Mouse (Mus musculus) cerebellum, postnatal 4 days (tissue): ENCODE results near the gene Gm44596.
A peak's percentile ranks its signal among the peaks of the same experiment; 100 is the strongest.

ENCODE experiments used
- DNase-seq, 2 experiments: peaks; one replicate each; pipeline ENCODE4 v3.0.0; 2022; ENCODE audit warnings: low spot score in 2 of 2, mixed read lengths in 1 of 2

Gm44596 gene

DNA sequence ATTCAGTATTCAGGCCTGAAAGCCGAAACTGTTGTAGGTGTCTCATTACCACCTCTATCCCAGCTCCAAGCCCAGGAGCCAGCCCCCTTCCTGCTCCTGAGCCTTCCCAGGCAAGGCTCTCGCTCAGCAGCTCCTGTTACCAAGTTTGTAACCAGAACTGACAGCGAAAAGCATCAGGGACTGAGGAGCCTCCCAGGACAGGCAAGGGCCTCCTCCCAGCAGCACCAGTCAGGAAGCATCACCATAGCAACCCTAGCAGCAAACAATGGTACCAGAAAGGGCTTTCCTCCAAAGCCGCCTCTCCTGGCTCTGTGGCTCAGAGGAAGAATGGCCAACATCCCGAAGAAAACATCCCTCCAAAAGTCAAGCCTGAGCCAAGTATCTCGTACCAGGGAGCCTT, at the start of gene Gm44596, which contains the start of gene Tex52:
Gm44596 (plus strand) TSS at position 312 of the 400 bp plus-strand sequence.
Tex52 (plus strand) TSS at position 265 of the 400 bp plus-strand sequence.
- no peak for DNase-seq

DNA sequence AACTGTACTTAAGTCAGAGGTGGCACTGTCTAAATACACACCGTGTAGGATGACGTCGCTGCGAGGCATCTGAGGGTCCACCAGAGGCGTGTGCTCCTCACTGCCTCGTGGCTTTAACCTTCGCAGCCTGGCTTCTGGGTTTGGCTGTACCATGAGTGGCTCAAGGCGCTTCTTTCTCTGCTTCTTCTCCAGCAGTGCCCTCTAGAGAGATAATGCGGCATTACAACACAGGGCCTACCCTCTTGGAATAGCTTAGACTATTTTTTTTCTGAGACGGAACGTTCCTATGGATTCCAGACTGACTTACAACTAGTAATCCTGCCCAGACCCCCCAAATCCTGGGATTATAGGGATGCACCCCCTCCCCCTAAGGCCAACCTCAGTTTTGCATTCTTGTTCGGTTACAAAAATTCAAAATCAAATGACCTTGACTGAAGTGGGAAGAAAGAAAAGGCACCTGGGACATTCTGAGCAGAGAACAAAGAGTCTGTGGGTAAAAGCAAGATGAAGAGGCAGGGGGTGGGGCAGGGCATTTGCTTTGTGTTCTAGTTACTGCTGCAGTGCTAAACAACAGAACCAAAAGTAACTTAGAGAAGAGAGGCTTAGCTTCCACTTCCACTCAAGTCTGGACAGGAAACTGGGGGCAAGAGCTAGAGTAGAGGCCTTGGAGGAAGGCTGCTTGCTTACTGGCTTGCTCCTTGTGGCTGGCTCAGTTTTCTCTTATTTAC, 40.7 kb upstream of the Gm44596 start:
- DNase-seq: peak; percentile 64 to 84

DNA sequence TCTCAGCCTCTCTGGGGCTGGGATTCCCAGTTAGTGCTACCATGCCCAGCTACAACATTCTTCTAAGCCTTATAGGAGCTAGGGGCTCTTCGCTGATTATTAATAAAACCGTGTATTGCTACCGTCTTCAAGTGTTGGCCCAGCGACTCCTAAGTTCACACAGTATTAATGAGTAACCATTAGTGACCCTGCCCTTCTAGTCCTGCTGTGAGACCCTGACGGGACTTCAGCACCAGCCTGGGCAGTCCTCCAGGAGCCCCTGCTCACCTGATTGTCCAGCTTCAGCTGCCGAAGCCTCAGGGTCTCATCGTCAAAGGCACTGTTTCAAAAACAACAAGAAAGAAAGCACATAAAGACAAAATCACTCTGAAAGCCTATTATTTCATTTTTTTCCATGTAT, 37.8 kb upstream of the Gm44596 start:
- DNase-seq: no peak

DNA sequence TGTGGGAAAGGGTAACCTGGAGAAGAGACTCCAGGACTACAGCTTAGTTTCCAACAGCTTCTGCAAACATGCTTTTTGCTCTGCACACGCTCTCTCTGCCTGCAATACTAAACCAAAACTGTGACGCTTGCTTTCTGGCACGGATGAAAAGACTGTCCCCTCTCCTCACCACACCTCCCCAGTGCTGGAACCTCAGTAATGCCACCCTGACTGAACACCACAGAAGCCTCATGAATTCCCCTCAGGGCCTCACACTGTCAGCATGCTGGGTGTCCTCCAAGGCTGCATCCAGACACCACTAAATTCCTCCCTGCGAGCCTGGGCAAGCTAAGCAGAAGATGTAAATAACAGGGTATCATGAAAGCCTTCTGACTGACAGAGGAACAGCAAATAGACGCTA, 36.4 kb upstream of the Gm44596 start:
- no peak for DNase-seq

DNA sequence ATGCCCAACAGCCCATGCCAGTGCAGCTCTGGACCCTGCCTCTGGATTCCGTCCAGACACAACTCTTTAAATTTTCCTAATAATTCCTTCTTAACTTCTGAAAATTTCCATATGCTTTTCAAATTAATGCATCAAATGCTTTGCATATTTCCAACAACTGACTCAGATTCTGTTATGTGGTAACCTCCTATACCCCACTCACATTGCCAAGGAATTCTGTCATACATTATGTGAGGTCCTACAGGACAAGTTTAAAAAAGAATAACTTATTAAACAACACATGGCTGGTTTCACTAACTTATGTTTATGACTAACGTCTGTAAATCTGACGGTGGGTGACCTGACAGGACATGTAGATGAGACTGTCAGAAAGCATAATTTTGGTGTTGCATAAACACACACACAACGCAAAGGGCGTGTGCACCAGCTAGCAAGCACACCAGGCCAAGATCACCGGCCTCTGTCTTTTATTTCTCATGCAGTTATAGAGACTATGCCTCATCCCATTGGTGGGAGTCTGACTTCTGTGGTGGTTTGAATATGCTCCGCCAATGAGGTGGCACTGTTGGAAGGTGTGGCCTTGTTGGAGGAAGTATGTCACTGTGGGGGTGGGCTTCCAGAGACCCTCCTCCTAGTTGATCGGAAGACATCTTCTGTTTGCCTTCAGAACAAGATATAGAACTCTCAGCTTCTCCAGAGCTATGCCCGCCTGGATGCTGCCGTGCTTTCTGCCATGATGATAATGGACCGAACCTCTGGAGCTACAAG, 33.2 kb upstream of the Gm44596 start:
- no peak for DNase-seq

DNA sequence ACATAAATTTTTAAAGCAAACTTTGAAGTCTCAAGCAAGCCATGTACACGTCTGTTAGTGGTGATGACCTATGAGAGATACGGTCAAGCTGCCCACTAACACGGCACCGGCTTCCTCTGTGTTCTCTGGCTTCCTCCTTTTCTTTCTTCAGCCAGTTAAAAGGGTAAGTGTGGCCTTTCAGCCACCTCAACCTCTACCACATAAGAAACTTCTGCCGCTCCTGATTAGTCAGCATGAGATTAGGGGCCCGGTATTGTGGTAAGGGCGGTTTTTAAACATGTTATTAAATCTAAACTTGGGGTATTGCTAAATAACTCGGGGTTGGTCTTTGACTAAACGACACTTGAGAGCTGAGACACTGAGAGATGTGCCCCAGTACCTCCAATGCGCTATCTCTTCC, 29.7 kb upstream of the Gm44596 start:
- no peak for DNase-seq

DNA sequence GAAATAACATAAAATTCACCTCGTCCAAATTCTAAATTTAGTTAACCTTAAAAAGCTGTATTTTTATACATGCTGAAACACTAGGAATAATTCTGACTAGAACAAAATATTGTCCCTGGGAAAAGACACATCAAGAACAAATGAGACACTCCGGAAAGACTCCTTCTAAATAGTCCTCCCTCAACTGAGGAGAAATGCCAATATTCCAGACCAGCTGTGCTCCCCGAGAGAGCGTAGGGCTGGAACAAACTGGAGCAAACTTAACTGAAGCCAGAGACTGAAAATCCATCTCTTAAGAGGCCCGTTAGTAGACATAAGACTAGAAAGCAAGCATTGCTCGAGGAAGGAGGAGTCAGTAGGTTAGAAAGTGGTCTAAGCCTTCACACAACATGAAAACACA, 28.5 kb upstream of the Gm44596 start:
- DNase-seq: no peak

DNA sequence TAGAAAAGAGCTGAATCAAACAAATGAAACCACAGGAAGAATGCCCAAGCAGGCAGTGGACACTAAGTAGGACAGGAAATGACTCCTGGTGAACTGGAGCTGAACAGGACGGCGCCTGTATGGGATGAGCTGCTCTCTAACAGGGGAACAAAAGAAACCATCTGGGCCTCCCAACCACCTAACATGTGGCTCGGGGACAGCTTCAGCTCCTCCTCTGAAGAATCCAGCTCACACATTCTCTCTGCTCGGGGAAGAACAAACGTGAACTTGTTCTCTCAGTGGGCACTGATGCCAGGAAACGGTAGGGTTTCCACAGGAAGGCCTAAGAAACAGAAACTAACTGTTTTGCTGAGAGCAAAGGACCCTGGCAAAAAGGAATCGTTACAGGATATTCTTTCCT, 25.6 kb upstream of the Gm44596 start:
- no peak for DNase-seq

DNA sequence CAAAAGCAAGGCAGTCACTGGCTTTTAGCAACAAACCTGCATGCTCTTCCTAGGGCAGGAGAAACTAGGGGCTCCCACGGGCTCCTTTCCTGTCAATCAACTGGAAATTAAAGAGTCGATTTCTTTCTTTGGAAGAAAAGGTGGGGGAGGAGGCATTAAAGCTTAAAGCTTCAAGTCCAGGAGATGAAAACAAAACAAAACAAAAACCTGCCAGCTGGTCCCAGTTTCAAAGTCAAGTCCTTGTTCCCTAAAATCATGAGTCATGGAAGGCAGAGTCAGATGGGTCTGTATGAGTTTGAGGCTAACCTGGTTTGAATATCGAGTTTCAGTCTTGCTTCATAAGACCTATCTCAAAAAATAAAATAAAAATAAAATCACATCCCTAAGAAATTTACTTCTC, 21.2 kb upstream of the Gm44596 start:
- DNase-seq: no peak

DNA sequence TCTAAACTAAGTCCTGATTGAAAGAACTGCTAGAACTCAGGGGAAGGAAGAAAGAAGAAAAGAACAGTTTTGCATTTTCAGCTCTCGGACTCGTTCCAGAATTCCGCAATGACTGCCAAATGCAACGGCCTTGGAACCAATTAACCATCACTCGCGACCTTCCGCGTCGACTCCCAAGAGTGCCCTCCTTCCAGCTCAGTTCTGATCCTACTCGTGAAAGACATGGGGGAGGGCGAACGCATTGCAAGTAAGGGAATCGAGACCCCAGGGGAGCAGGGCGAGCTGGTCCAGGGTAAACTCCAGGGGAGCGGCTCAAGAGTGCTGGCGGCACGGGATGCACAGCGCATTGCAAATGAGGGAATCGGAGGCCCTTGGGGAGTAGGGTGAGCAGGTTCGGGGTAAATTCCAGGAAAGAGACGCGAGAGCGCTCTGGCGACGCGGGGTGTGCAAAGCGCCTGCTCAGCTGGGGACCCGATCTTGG, 20.1 kb upstream of the Gm44596 start:
- peak in 1 of 2 experiments; percentile 50 for DNase-seq

DNA sequence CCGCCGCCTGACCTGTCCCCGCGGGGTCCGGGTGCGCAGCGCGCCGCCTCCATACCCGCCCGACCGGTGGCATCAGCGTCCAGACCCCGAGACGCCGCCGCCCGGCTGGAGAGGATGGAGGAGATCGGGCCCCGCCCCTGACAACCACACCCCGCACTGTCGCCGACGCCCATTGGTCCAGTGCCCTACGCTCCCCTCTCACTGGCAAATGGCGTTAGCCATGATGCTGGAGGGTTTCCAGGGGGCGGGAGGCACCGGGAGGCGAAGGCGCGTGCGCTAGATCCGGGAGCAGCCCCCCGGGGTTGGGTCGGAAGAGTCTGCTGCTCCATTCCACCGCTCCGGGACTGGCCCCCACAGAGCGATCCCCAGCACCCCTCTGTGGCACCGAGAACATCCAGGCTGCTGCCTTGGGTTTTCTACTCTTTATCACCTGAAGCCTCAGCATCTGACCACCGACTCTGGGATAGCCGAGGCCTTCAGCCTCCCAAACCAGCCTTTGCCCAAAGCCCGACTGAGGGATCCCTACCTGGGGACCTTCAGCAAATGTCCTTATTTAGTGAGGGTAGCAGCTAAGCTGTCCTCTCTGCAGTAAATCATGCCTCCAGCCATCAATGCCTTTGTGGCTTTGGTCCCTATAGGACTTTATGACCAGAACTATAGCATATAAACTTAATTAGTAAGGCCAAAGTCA, 19.4 kb upstream of the Gm44596 start, which contains the start of gene Tulp3:
Tulp3 (minus strand) TSS at position 126 of the 691 bp plus-strand sequence.
- DNase-seq: peak; percentile 96 to 97

DNA sequence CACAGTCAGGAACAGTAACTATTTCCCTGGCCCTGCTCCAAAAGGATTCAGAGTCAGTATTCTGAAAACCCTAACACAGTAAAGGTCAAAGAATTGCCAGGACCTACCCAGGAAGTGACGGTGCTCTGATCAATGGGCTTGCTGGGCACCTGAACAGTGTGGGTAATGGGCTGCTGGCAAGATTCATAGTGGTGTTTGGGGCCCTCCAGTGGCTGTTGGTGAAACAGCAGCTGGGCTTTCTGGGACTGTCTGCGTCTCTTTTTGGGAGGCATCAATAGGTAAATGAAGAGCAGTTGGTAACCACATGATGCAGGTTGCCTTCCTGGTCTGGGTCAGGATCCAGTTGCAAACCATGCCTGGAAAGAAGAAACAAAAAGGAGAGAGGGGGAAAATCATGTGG, 16.3 kb upstream of the Gm44596 start:
- DNase-seq: peak; percentile 71 to 79

DNA sequence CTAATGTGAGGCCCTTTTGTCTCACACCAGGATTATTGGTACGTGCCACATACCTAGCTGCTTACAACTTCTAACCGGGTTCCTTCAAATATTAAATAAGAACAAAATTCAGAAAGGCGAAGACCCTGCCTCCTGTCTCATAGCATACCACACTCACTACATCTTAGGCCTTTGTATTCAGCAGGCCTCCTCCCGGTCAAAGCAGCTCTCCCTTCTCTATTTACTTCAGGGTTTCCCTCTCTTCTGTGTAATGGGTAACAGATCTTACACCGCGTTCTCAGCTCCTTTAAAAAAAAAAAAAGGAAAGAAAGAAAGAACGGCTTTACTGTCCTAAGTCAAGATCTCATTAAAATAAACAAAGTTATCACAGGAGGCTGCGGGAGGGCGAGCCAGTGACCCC, 13.4 kb upstream of the Gm44596 start:
- DNase-seq: no peak

DNA sequence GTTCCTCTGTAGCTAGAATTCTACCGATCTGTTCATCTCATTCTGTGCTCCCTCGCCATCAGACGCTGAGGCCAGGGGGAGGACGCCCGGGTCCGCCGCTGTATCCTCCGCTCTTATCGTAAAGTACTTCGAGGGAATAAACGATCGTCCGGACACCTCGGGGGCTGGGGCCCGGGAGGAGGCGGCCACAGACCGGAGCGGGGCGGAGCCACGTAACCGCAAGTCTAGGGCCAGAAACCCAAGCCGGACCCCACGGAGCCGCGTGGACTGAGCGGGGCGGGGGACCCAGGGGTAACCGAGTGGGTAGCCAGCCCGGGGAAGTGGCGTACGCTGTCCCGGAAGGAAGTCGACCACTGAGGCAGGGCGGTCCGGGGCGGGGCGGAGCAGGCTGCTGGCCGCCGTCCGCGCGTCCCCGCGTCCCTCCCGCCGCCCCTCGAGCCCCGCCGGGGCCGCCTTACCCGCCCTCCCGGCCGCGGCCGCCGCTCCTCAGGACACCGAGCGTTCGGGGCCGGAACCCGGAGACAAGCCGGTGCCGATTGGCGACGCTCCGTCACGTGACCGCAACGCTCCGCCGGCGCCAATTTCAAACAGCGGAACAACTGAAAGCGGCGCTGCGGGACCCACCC, 12.8 kb upstream of the Gm44596 start, which contains the start of the genes Rhno1 and Foxm1:
Rhno1 (minus strand) TSS at position 531 of the 626 bp plus-strand sequence.
Foxm1 (plus strand) TSS at position 587 of the 626 bp plus-strand sequence.
- DNase-seq: peak; percentile 55 to 86

DNA sequence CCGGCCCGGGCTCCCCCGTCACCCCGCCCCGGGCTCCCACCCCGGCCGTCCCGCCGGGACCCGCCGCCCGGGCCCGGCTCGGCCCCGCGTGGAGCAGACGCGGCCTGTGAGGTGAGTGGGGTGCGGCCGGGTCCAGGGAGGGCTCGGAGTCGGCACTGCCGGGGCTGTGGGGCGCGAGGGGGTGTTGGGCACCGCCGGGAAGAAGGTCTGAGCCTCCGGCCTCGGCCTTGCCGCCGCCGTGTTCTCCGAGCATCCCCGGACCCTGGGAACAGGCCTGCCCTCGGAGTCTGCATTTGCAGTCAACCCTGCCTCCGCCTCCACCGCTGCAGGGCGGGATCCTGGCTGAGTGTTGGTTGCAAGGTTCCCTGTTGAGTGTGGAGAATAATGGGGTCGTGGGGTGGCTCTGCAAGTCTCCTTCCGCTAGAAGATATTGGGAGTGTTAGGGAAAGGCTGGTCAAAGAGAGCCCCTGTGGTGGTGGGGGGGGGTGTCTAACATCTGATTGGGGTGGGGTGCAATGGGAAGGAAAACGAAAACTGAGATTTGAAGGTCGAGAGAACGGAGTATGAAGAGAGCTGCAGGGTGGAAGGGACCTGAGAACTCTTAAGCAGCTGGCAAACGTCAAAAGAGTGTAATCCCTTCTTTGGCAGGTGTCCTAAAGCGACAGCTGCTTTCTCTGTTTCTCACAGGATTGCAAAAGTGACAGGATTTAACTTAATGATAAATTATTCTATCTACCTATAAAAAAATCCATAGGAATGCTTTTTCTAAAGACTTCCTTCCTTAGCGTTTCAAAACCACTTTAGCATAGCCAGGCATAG, 12.1 kb upstream of the Gm44596 start:
- no peak for DNase-seq

DNA sequence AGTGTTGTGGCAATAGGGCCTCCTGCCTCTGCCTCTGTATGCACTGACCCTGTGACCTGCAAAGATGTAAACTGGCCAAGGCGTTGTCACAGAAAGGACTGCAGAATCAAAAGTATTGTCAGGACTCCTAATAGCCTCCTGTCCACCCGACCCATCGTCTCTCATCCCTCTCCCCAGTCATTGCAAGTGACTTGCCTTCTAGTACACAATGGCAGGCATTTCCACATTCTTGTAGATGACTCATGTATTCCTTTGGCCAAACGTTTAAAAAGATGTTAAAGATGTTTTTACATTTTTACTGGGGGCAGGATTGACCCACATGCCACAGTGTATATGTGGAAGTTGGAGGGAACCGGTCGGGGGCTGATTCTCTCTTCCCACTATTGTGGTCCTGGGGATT, 10.6 kb upstream of the Gm44596 start:
- DNase-seq: no peak

DNA sequence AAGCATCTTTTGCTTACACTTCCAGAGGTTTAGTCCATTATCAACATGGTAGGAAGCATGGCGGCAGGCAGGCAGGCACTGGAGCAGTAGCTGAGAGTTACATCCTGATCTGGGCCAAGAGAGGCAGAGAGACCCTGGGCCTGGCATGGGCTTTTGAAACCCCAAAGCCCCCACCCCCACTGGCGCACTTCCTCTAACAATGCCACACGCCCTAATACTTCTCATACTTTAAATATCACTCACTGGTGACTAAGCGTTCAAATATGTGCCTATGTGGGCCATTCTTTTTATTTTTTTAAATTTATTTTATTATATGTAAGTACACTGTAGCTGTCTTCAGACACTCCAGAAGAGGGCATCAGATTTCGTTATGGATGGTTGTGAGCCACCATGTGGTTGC, 8.8 kb upstream of the Gm44596 start:
- no peak for DNase-seq

DNA sequence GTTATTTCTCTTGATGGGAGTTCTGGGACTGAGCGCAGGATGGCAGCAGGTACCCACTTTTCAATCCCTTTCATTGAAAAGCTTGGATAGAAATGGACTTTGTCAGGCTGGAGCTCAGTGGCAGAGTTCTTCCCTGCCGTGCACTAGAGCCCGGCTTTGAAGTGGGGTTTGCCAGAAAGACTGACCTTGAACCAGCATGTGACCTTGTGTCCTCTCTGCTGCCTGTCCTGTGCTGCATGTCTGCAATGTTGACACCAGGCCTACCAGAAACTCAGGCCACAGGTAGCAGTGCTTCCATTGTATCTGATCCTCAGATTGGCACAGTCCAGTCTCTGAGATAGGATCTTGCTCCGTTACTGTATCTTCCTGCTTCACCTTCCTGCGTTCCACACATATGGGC, 5.3 kb upstream of the Gm44596 start:
- no peak for DNase-seq

DNA sequence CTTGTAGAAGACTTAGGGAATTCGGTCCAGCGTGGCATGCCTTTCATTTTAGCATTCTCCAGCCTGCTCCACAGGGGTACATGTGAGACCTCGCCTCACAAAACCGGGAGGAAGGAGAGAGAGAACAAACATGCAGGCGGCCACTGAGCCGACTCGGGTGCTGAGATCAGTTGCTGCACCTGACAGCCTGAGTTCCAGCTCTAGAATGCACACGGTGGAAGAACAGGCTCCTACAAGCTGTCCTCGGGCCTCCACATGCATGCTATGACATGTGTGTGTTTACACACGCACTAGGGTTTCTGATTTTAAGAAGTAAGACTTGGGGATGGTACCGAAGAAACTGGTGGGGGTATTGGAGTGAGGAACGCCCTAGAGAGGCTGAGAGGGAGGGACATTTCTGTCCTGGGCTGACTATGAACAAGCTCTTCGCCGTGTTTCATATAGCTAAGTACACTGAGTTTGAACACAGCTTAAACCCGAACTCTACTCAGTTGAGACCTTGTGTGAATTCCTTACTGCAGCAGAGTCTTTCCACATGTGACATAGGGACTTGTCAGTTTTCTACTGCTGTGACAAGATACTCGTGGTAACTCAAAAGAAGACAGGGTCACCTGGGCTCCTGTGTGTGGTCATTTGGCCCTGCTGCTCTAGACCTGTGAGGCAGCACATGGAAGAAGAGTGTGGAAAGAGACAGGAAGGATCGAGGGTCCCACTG, 1.2 kb downstream of the Gm44596 start:
- no peak for DNase-seq

DNA sequence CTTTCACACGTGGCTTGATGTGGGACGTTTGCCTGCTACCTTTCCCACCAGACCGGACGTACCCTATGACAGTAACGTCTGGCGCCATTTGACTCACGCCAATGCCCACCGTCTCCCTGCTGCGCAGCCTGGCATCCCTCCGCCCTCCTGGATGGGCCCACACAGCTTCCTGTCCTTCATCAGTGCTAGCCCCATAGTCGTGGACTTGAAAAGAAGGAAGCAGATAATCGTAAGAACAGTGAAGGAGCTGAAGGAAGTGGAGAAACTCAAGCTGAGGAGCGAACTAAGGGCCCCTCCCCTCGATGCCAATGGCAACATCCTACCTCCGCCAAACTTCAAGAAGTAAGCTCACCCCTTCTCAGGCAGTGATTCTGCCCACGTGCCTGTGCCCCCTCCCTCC, 4.3 kb downstream of the Gm44596 start:
- DNase-seq: no peak
